Mouse (Mus musculus): Measurements from ENCODE around the gene Nucks1. TPM values are rescaled to one million over a fixed set of nuclear protein-coding genes. Genes with fewer than 3 reads are reported as not detected.

Gene Nucks1
- polyA plus RNA-seq, 1 experiment from 2014 or later: 41.6 TPM

Other genes with a start within 250 kb of the Nucks1 start
- gene Rab7b, start 221.8 kb upstream of the Nucks1 start, polyA plus RNA-seq (2015; fragmentation: Nextera tagmentation; extraction: Ambion mirVana): 3.3 and 3.7 TPM in 2 replicates
- gene Slc26a9, start 166.5 kb upstream of the Nucks1 start, polyA plus RNA-seq (2015; fragmentation: Nextera tagmentation; extraction: Ambion mirVana): 0.08 and 0.22 TPM in 2 replicates
- gene Pm20d1, start 113.2 kb upstream of the Nucks1 start, polyA plus RNA-seq (2015; fragmentation: Nextera tagmentation; extraction: Ambion mirVana): 1.4 and 1.8 TPM in 2 replicates
- gene Slc41a1, start 83.0 kb upstream of the Nucks1 start, polyA plus RNA-seq (2015; fragmentation: Nextera tagmentation; extraction: Ambion mirVana): 8.9 and 11.4 TPM in 2 replicates
- 17.3 and 19.3 TPM in 2 replicates for gene Rab29, start 43.3 kb upstream of the Nucks1 start, polyA plus RNA-seq (2015; fragmentation: Nextera tagmentation; extraction: Ambion mirVana)
- 4.0 and 6.0 TPM in 2 replicates for gene Slc45a3, start 52.4 kb downstream of the Nucks1 start, polyA plus RNA-seq (2015; fragmentation: Nextera tagmentation; extraction: Ambion mirVana)
- gene Elk4, start 97.1 kb downstream of the Nucks1 start, polyA plus RNA-seq (2015; fragmentation: Nextera tagmentation; extraction: Ambion mirVana): 14.2 and 20.3 TPM in 2 replicates
- 7.2 and 11.2 TPM in 2 replicates for gene Mfsd4a, start 157.5 kb downstream of the Nucks1 start, polyA plus RNA-seq (2015; fragmentation: Nextera tagmentation; extraction: Ambion mirVana)
- 1.8 and 2.6 TPM in 2 replicates for gene Cdk18, start 229.2 kb downstream of the Nucks1 start, polyA plus RNA-seq (2015; fragmentation: Nextera tagmentation; extraction: Ambion mirVana)

Data from heart, embryonic 15.5 days (tissue).